In genomic region chr6:54171385-54171784, GRCm38 (mm10) we compare ENCODE assay signal across 22 mouse cellular contexts.
"Had no signal": no experiment of that assay in that cellular context is flagged by ENCODE, and none has a peak within 500 bp of the region (broad histone marks: within the 10 kb centered on the region; RNA-seq: fewer than 3 reads in every experiment).

No protein-coding gene starts in this region.

- DNase-seq: kidney, adult 18-20 months; kidney, adult 9 months; kidney, postnatal 14 days; kidney, postnatal 4 days; liver; lung, adult 18-20 months; lung, postnatal 10 days; lung, postnatal 36 days; thymus, adult 2 months; thymus, postnatal 14 days; thymus, postnatal 4 days had no signal

- H3K9me3 ChIP-seq: limb, embryonic 10.5 days; limb, embryonic 13.5 days; liver, embryonic 12.5 days; liver, embryonic 15.5 days; lung, embryonic 15.5 days; megakaryocyte, embryonic 14.5 days; neural tube, embryonic 12.5 days; neural tube, embryonic 15.5 days had no signal

- H3K27ac ChIP-seq: limb, embryonic 10.5 days; limb, embryonic 13.5 days; liver, embryonic 12.5 days; liver, embryonic 15.5 days; lung, embryonic 15.5 days; neural tube, embryonic 12.5 days; neural tube, embryonic 15.5 days had no signal

- H3K4me3 ChIP-seq: limb, embryonic 10.5 days; limb, embryonic 13.5 days; liver, embryonic 12.5 days; liver, embryonic 15.5 days; lung, embryonic 15.5 days; megakaryocyte, embryonic 14.5 days; myocyte; neural tube, embryonic 12.5 days; neural tube, embryonic 15.5 days had no signal

- H3K4me1 ChIP-seq: liver, embryonic 12.5 days; liver, embryonic 15.5 days; lung, embryonic 15.5 days had no signal

- H3K4me2 ChIP-seq: limb, embryonic 13.5 days; liver, embryonic 12.5 days; liver, embryonic 15.5 days; lung, embryonic 15.5 days; midbrain, embryonic 11.5 days; neural tube, embryonic 12.5 days; neural tube, embryonic 15.5 days had no signal

- H3K27me3 ChIP-seq: limb, embryonic 13.5 days; liver, embryonic 12.5 days; liver, embryonic 15.5 days; lung, embryonic 15.5 days; megakaryocyte, embryonic 14.5 days; neural tube, embryonic 15.5 days had no signal

- ATAC-seq: liver, embryonic 12.5 days; midbrain, embryonic 16.5 days had no signal

- H3K9ac ChIP-seq: limb, embryonic 13.5 days; liver, embryonic 12.5 days; liver, embryonic 15.5 days; lung, embryonic 15.5 days; neural tube, embryonic 12.5 days; neural tube, embryonic 15.5 days had no signal

- H3K36me3 ChIP-seq: limb, embryonic 10.5 days; limb, embryonic 13.5 days; liver, embryonic 12.5 days; liver, embryonic 15.5 days; lung, embryonic 15.5 days; neural tube, embryonic 12.5 days; neural tube, embryonic 15.5 days had no signal
